Mouse (Mus musculus): Measurements from ENCODE around the gene H2-M10.1.
"Not testable (repeated sequence)": the region's sequence is repeated elsewhere in the genome, so short reads cannot be mapped to it uniquely, and the experiment has no call there.

DNA sequence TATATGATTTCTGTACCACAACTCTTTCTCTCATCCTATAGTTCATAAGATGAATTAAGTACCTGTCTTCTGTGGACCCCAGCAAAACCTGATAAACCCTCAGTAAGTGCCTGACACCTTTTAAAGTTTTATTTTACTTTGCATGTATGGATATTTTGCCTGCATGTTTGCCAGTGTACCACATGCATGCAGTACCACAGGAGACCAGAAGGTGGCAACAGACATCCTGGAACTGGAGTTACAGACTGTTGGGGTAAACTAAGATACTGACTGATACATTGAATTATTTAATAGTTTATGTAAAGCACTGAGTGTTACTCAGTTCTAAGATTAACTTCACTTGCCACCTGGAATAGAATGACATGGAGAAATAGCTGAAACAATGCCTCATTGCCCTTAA is 31.6 kb upstream of the H2-M10.1 start:
- not testable (repeated sequence) for TF ChIP-seq CTCF, POLR2A (IDR thresholded peaks at IDR 0.05; ENCODE audit: insufficient read depth, low read depth, low read length)
